Mouse (Mus musculus) embryonic fibroblast, embryonic 13.5 days (primary cell): ENCODE measurements around the gene Nceh1. TPM values are rescaled to one million over a fixed set of nuclear protein-coding genes. Genes with fewer than 3 reads are reported as not detected.

Source experiments
- H3K27ac ChIP-seq: 2 replicates; pipeline ENCODE4 v1.5.1; 2012; ENCODE audit warnings: low read length, control low read depth, inconsistent platforms; ENCODE audit not compliant: insufficient read depth
- H3K4me1 ChIP-seq: 2 replicates; pipeline ENCODE4 v1.6.1; 2011; ENCODE audit warnings: low read length; ENCODE audit not compliant: control insufficient read depth, insufficient read depth
- H3K4me3 ChIP-seq: 2 replicates; pipeline ENCODE4 v1.5.1; 2011; ENCODE audit warnings: mild to moderate bottlenecking, control low read depth, low read length; ENCODE audit not compliant: insufficient read depth
- CTCF ChIP-seq: IDR thresholded peaks from 2 replicates; pipeline ENCODE4 v1.5.1; 2011; ENCODE audit warnings: mild to moderate bottlenecking, control low read depth, low read length, moderate library complexity, borderline replicate concordance; ENCODE audit not compliant: insufficient read depth
- POLR2A ChIP-seq: IDR thresholded peaks from 2 replicates; pipeline ENCODE4 v1.6.1; 2011; ENCODE audit warnings: low read depth, mild to moderate bottlenecking, control low read depth, low read length, moderate library complexity
- polyA plus RNA-seq: library from polyadenylated mRNA; stranded (reverse); fragments of >200 nt; gene quantifications from 2 replicates; pipeline ENCODE4 v1.2.4, GENCODE M21; 2011; ENCODE audit warnings: low read depth; ENCODE audit not compliant: missing spikeins, insufficient read length

The Nceh1 gene
- polyA plus RNA-seq, 1 experiment = 5.3 TPM

DNA sequence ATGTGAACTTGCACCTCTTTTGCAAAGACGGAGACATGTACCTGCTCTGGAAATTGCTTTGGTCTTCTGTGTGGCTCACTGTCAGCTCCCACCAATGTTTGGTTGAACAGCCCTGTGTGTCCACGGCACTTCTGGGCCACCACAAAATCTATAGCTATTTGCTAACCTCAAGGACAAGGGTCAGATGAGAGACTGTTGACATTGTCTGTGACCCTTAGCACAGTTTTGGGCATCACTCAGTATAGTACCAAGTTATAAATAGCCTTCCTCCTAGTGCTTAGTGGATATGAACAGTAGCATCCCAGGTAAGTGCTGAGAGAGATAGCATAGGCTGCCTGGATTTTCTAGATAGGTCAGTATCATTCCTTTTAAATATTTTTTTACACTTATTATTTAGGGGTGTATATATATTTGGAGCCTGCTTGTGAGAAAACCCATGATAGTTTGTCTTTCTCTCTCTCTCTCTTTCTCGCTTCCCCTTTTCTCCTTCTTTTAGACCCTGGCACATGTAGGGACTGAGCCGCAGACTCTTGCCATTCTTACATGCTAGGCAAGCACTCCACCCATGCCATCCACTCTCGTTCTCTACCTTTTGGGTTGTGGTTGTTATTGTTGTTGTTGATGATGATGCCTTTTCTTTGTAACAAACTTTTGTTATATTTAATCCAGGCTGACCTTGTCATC, 19.1 kb downstream of the Nceh1 start:
- H3K4me3 ChIP-seq = no peak overlapping the region
- TF ChIP-seq POLR2A (no peak), CTCF (no peak)
- H3K4me1 ChIP-seq = peaks cover 7% of the 10 kb centered on the region
- no peak overlapping the region for H3K27ac ChIP-seq

GRCm38 (mm10) chr3:27205068-27205467, 22.3 kb downstream of the Nceh1 start:
- H3K27ac ChIP-seq = no peak overlapping the region
- TF ChIP-seq CTCF (no peak), POLR2A (no peak)
- no peak overlapping the region for H3K4me3 ChIP-seq

DNA sequence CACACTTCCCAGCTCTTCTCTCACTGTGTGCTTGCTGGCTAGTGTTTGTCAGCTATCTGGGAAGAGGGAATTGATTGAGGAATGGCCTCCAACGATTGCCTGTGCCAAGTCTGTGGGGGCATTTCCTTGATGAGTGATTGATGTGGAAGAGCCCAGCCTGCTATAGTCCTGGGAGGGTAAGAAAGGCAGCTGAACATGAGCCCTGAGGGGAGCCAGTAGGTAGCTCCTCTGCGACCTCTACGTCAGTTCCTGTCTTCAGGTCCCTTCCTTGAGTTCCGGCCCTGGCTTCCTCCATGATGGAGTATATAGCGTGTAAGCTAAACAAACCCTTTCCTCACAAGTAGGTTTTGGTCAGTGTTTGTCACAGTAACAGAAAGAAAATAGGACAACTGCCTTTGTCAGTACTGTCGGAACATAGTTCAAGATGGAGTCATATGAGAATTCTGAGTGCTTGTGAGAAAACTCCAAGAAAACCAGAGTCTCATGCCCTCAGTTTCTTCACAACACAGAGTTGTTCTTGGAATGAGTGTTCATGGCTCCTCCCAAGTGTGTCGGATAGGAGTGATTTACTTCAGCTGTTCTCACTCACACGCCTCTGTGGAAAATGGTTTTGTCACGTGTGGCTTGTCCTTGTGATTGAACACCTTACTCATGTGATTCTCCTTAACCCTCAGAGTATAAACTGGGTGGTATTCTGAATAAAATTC, 22.9 kb downstream of the Nceh1 start:
- peaks cover 11% of the 10 kb centered on the region for H3K4me1 ChIP-seq
- no peak overlapping the region for H3K27ac ChIP-seq
- TF ChIP-seq CTCF (no peak), POLR2A (no peak)
- H3K4me3 ChIP-seq = no peak overlapping the region

More at GRCm38 (mm10) chr3:27205068-27205467, 22.3 kb downstream of the Nceh1 start:
- peaks cover 11% of the 10 kb centered on the region for H3K4me1 ChIP-seq

GRCm38 (mm10) chr3:27206221-27206560, 23.4 kb downstream of the Nceh1 start:
- TF ChIP-seq CTCF (no peak), POLR2A (no peak)
- H3K4me1 ChIP-seq = peaks cover 11% of the 10 kb centered on the region
- H3K4me3 ChIP-seq = no peak overlapping the region
- H3K27ac ChIP-seq = no peak overlapping the region

GRCm38 (mm10) chr3:27206577-27206976, 23.8 kb downstream of the Nceh1 start:
- TF ChIP-seq CTCF (no peak), POLR2A (no peak)
- H3K27ac ChIP-seq = no peak overlapping the region
- no peak overlapping the region for H3K4me3 ChIP-seq
- H3K4me1 ChIP-seq = peaks cover 11% of the 10 kb centered on the region

DNA sequence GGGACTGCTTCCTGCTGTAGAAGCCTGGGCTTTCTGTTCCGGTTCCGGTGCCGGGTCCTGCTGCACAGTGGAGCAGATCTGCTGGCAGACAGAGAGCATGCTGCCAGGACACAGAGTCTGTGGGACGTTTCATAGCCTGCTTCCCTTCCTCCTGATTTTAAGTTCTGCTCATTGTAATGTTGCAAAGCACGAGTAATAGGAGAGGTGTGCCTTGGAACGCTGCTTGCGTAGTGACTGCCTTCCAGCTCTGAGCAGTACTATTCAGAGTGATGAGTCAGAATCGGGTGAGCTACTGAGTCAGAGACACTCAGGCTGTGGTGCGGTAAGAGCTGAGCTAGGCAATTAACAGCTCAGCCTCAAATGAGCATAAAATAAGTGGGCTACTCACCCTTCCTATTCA, 26.9 kb downstream of the Nceh1 start:
- peaks cover 10% of the 10 kb centered on the region for H3K4me1 ChIP-seq
- TF ChIP-seq POLR2A (no peak), CTCF (no peak)

DNA sequence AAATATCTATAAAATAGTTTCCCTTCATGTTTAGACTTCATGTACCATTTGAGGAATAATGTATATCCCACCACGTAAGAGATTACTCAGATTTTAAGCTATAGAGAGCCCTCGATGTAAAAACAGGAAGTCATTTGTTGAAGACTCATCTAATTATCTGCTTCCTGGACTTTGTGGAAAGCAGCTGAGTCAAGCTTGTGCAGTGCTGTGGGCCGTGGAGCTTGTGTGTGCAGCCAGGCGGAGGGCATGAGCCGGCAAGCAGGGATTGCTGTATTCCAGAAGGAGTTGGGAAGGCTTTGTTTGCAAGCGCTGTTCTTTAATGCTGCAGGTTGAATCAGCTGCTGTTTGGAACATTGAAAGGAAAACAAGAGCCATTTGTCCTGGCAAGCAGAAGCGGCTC, 27.5 kb downstream of the Nceh1 start:
- peaks cover 5% of the 10 kb centered on the region; the same call in 1 of the 2 replicates for H3K4me1 ChIP-seq
- H3K4me3 ChIP-seq = no peak overlapping the region
- TF ChIP-seq CTCF (no peak), POLR2A (no peak)
- peak overlapping the region; percentile 85 for H3K27ac ChIP-seq

More for the DNA sequence above, 26.9 kb downstream of the Nceh1 start:
- peak overlapping the region; percentile 38 for H3K27ac ChIP-seq
- H3K4me3 ChIP-seq = no peak overlapping the region

- no peak for TF ChIP-seq CTCF
- no peak for TF ChIP-seq POLR2A
- no peak overlapping the region for H3K27ac ChIP-seq
Observed at GRCm38 (mm10) chr3:27214016-27214816, 31.5 kb downstream of the Nceh1 start.

GRCm38 (mm10) chr3:27217331-27217730, 34.6 kb downstream of the Nceh1 start:
- Histone ChIP-seq H3K4me1 (no peaks in the 10 kb centered on the region; the same call in 1 of the 2 replicates), H3K27ac (no peak overlapping the region), H3K4me3 (no peak overlapping the region)
- TF ChIP-seq CTCF (no peak), POLR2A (no peak)

More at GRCm38 (mm10) chr3:27214016-27214816, 31.5 kb downstream of the Nceh1 start:
- Histone ChIP-seq H3K4me3 (no peak overlapping the region), H3K4me1 (peaks cover 4% of the 10 kb centered on the region; the same call in 1 of the 2 replicates)
